Mouse (Mus musculus): Measurements from ENCODE around the gene Crls1.

Crls1 gene

DNA sequence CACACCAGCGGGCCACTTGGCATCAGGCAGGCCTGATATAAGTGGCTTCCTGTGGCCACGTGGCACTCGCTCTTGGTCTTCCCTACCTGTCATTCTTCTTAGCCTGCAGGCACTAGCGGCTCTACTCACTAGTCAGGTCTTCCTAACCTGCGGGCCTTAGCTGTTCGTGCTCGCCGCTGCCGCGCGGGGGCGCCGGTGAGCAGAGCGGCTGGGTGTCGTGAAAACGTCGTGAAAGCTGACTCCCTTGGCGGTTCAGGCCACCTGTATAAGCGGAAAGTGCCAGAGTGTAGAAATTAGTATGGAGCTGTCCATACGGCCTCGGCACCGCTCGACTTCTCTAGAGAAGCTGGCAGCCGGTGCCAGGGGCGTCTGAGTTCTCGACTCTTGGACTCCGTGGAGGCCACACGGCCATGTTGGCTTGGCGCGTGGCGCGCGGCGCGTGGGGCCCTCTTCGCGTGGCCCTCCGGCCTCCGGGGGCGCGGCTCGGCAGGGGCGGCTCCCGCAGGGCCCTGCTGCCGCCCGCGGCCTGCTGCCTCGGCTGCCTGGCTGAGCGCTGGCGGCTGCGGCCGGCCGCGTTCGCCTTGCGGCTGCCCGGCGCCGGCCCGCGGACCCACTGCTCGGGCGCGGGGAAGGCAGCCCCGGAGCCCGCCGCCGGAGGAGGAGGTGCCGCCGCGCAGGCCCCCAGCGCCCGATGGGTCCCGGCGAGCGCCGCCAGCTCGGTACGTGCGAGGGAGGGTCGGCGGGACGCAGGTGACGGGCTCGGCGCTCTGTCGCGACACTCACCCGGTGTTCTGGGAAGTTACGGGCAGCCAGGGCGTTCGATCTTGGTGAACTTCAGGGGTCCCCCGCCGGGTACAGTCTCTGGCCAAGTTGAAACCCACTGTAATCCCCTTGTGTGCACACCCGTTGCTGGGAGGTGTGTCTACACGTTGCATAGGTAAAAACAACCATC, at the start of gene Crls1:
TSS of gene Crls1 (plus strand) at position 260 of the 952 bp plus-strand sequence.
- peak; percentile 96 for DNase-seq

DNA sequence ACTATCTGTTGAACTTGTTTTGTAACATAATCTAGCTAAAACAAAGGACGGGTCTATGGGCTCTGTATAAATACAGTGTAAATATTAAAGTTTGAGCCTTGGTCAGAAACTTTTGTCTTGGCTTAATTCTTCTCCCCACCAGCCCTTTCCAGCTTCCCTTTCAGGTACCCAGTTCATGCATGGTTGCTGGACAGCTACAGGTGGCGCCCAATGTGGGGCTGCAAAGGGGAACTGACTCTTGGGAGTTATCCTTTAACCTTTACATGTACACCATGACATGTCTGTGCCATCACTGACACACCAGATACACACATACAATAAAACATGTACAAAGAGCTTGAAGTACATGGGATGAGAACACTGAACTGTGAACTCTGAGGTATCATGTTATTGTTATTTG, 43.5 kb upstream of the Crls1 start:
- DNase-seq: no peak

DNA sequence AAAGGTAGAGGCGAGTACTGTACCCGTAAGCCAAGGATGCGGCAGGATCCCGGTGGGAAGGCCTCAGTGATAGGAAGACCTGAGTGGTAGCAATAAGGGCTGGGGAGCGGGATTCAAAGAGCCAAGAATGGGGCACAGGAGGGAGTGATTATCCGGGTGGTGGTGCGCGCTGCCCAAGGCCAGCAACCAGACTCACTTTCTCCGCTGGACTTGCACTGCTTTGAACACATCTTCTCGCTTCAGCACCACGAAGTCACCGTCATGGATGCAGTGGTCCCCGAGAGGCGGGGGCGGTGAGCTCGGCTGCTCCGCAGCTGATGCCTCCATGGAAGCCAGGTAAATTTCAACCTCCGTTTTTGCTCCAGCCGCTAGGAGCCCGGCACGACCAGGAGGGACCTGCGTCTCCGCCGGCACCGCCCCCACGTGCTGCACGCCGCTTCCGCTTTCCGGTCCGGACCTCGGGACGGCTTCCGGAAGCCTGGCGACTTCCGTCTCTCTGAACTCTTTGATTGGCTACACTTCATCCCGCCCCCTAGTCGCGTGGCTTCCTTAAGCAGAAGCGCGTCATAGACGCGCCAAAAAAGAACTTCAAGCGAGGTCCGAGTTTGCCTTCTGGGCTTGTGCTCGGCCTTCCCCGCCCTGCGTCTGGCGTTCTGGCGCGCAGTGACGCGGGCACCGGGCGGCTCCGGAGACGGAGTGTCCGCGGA, 30.7 kb upstream of the Crls1 start, which contains the start of the genes Trmt6 and Mcm8:
TSS of gene Trmt6 (minus strand) at position 448 of the 707 bp plus-strand sequence.
TSS of gene Mcm8 (plus strand) at position 534 of the 707 bp plus-strand sequence.
- DNase-seq: peak; percentile 95

DNA sequence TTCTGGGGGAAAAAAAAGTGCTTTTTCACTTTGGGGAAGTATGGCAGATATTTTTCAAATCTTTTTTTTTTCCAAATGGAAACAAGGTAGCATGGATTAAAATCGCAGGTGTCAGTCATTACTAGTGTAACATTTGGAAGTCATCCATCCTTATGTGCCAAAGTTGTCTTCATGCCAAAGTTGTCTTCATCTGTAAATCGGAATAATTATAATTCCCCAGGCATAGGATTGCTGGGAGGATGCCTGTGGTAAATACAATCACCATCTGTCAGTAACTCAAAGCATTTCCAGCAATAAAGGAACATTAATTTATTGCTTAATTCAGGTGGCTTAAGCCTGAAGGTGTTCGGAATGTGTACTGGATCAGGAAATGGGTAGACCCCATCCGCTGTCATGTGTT, 5.4 kb upstream of the Crls1 start:
- DNase-seq: no peak

DNA sequence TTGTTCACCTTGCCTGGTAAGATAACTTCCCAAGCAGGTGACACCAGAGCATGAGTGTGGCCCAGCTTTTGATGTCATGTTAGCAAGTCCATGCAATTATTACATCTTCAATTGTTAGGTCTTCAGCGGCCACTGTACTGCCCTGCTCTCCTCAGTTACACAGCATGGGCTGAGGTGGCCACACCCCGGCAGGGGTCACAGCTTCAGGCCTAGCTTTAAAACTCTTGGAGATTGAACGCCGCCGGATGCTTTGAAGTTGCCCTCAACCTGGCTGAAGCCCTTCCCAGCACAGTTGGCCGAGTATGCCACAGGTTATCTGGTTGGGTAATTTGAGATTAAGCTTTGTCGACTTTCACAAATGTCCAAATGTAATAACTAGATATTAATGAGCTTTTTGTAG, 1.1 kb downstream of the Crls1 start:
- DNase-seq: no peak

DNA sequence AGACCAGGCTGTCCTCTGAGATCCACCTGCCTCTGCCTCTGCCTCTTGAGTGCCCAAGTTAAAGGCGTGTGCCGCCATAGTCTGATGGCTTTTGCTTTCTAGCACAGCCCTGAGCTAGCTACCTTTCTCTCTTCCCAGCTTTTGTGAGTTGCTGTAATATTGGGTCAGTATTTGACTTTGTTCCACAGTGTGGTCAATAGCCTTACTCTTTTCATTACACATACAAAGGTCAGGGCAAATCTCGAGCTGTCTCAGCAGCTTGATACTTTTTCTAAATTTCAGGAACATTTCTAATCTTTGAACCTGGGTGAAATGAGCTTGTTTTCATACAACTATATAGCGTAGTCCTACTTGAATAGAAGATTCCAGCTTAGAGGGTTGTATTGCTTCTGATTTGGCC, 1.9 kb downstream of the Crls1 start:
- DNase-seq: no peak

DNA sequence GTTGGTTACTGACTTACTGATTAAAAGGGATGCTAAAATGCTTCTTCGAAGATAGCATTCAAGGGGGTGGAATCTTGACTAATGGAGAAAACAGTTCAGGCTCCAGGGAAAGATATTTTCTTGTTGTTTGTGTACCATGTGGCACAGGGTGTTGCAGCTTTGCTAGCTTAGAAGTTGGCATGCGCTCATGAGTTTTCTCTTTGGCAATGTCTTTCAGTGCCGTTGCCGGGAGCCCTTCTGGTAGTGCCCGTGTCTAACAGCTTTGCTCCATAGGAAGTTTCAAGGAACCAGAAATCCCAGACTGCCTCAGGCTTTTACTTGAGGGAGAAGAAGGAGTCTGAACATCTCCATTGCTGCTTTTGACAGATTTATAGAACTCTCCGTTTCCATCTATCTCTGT, 2.7 kb downstream of the Crls1 start:
- no peak for DNase-seq

DNA sequence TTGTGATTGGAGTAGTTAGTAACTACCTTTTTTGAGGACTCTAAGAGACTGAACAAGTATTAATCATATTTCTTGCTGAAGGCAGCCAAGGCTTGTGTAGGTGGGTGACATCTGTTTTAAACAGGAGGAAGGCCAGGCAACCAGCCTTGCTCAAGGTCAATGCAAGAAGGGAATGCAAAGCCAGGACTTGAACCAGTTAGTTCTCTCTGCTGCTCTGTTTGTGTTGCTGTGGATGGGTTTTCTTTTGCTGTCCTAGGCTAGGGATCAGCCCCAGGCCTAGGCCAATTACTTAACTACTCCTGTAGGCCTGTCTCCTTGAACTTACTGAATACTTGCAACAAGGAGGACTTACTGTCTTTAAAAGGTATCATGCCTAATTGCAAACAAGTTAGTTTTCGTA, 6.6 kb downstream of the Crls1 start:
- no peak for DNase-seq

DNA sequence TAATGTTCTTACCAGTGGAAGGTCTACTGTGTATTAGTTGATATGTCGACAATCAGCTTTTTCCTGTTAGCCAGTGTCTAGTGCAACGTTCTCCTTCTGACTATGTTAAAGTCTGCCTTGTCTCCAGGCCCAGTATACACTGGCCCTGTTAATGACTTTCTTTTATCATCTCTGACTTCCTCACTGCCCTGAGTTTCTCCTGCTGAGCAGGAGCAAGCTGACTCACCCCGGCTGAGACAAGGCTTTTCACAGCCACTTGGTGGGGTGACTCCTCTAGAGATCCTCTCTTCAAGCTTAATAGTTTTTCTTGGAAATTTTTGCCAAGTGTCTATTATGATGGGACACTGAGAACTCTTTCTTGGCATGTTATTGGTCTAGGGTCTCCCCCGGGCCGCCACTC, 9.9 kb downstream of the Crls1 start:
- DNase-seq: no peak

DNA sequence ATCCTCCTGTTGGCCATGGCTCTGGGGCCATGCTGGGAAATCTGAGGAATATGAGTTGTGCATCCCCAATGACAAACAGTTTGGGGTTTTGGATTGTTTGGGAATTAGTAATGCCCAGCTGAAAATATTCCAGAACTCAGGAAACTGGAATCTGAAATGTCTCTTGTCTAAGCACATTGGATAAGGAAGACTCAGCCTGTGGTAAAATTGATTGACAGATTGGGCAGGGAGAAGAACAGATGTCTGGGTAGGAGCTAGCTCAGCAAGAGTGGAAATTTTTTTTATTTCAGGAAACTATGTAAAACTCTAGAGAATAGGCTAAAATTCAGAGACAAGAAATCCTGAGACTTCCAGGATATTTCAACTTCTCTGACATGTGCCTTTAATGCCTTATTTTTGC, 14.0 kb downstream of the Crls1 start:
- no peak for DNase-seq

DNA sequence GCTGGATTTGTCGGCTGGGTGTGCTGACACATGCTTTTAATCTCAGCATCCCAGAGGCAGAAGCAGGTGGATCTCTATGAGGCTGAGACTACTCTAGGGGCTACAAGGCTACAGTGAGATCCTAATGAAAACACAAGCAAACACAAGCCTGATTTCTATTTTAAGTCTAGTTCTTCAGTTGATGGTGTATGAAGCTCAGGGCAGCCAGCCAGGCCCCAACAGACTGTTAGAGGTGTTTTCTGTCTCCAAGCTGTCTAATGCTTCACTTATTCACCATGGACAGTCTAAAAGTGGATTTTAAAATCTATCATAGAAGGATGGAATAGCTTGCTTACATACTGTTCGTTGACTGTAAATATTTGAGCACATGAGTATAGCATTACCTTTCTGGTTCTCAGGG, 15.0 kb downstream of the Crls1 start:
- DNase-seq: no peak

DNA sequence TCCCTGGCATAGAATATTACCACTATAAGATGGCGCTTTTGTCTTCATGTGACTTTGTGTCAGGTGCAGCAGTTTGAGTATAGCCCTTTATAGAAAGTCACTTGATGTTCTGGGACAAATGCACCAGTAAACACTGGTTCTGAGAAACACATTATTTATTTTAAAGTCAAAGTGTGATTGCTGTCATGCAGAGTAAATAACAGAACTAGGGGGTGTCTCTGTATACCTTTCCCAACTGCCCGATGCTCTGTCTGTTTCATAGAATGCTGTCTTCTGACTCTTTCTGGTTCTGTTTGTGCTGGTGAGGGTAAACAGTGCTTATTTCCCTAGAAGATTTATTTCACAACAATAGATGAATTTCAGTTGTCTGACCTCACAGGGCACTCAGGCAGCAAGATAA, 16.9 kb downstream of the Crls1 start:
- DNase-seq: no peak

DNA sequence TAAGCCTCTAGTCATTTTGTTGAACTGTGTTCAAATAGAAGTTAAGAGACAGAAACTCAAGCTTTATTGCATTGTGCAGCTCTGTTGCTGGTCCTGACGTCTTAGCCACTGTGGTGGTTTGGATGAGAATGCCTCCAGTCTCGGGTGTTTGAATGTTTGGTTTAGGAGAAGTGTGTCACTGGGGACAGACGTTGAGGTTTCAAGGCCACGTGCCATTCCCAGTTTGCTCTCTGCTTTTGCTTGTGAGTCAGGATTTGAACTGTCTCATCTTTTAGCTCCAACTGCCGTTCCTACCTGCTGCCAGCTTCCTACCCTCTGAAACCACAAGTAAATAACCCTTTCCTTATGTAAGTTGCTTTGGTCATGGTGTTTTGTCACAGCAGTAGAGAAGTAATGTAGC, 21.1 kb downstream of the Crls1 start:
- DNase-seq: no peak

DNA sequence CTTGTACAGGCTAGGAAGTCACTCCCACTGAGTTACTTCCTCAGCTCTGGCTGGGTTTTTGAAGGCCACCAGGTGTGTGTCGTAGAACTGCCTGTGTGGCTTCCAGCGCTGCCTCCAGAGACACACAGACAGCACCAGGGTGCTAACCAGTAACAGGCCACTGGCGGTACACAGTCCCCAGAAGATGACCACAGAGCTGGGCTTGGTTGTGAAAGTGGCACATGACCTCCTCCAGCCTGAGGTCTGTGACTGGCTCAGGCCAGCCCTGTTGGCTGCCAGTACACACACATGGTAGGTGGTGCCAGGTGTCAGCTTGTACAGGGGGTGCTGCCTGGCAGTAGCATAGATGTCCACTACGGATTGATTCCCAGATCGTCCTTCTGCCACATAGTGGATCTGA, 23.2 kb downstream of the Crls1 start:
- no peak for DNase-seq

DNA sequence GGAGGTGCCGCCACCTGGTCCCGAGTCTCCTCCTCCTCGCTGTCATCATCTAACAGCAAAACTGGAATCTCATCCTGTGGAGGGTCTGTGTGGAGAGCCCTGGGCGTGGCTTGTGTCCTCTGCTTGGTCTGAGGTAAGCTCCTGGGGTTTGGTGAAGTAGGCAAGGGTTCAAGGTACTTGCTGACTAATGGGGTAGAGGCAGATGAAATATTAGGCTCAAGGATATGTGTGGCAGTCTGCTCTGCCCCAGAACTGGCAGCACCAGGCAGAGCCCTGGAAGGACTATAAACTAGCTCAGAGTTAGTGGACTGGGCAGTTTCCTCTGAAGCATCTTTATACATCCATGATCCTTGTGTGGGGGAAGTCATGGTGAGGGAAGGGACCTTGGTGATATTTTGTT, 23.8 kb downstream of the Crls1 start:
- DNase-seq: no peak

DNA sequence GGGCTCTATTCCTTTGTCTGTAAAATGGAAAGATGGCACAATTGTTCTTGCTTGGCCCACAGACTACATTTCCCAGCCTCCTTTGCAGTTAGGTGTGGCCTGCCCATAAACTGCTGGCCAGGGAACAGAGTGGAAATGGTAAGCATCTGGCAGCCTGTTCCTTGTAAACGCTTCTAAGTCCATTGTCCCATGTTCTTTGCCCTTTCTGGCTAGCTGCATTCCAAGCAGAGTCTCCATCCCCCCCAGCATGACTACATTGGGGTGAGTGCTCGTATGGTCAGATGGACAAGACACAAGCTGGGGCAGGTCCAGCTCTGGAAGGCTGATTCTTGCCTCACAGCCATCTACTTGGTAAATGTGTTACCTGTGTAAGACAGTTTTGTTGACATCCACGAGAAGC, 25.2 kb downstream of the Crls1 start:
- peak; percentile 81 for DNase-seq

DNA sequence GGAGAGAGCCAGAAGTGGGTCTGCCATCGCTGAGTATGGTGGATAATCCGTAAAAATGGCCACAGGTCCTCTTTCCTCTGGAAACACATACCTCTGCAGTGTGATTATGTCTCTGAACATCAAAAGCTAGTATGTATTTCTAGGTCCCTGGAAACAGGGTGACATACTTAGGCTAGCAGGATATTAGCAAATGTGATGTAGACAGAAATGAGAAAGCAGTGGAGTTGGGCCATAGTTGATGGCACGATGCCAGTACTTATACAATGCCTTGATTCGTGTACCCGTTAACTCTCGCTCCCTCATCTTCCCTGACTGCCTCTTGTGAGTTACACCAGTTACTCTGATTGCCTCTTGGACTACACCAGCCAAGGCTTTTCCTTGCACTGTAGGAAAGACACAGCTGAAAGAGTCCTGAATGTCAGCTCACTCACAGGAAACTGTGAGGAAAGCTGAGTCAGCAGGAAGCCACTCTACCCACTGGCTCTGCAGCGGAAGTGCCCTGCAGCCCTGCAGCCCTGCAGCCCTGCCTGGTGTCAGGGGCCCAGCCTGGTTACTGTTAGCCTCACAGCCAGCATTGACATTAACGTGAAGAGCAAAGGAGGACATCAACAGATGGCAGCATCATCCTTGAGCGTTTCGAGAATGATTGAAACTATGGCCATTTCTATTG, 27.3 kb downstream of the Crls1 start:
- DNase-seq: no peak

DNA sequence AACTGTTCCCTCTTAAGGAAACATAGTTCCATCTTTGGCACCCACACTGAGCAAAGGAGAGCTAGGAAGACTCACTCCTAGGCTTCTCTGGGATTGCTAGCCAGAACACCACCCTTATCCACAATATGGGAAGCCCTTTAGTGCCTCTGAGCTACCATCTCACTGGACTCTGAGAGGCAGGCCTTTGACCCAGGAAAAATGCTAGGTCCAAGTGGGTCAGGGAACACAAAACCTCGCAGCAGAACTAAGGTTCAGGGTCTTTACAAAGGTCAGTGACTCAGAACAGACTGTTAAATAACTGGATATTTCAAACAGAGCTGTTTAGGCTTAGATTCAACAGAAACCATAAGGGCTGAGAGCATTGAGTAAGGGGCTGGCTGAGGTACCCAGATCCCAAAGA, 30.5 kb downstream of the Crls1 start:
- no peak for DNase-seq

DNA sequence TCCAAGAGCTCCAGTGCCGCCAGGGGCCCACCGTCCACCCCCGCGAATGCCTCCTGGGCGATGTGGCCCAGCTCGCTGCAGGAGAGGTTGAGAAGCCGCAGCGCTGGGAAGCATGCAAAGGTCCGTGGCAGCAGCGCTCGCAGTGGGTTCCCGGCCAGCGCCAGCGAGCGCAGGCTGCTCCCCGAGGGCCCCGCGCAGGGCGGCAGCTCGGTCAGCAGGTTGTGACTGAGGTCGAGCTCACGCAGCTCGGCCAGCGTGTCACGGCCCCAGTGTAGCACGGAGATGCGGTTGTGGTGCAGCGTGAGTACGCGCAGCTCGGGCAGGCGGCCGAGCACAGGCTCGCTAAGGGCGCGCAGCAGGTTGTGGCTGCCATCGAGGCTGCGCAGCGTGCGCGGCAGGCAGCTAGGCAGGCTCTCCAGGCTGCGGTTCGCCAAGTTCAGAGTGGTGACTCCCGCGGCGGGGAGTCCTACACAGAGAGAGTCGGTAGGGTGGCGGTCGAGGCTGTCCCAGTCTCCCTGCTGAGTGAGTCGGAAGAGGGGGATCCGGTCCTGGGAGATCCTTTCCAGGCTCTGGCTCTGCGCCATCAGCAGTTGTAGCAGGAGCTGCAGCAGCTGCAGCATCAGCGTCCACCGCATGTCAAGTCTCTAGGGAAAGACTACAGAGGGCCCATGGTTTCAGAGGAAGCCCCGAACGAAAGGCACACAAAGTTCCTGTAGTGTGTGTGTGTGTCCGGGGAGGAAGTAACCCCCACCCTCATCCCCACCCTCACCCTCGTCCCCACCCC, 33.0 kb downstream of the Crls1 start:
- peak; percentile 50 for DNase-seq

DNA sequence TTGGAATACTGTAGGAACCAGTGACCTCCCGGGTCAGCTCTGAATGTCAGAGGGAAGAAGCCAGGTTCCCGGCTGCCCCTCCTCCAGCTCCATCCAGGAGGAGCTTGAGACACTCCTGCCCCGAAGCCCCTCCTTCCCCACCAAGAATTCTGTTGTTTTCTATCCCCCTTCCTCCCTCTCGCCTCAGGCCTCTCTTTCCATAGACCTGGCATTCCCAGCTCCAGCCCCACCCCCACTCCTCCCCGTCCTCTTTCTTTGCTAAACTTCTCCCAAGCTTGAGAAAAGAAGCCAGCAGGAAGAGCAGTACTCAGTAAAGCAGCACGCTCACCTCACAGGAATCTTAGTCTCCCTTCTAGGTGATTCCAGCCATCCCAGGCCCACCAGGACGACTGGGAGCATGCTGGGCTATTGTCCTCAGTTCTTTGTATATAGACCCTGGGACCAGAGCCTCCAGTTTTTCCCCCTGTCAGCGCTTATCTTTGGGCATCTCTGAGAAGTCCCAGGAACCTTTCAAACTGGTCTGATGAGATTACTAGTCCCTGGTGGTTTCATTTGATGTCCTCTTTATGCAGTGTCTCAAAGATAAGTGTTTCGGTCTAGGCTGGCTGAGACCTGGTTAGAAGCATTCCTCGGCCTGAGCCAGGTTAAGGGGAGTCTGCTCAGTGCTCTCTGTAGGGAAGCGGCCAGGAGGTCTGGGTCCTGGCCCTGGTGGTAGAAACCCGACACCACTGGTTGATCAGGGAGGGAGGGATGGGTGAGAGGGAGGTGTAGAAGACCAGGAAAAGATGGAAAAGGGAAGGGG, 34.6 kb downstream of the Crls1 start, which contains the start of gene Lrrn4:
TSS of gene Lrrn4 (minus strand) at position 48 of the 802 bp plus-strand sequence.
- no peak for DNase-seq

DNA sequence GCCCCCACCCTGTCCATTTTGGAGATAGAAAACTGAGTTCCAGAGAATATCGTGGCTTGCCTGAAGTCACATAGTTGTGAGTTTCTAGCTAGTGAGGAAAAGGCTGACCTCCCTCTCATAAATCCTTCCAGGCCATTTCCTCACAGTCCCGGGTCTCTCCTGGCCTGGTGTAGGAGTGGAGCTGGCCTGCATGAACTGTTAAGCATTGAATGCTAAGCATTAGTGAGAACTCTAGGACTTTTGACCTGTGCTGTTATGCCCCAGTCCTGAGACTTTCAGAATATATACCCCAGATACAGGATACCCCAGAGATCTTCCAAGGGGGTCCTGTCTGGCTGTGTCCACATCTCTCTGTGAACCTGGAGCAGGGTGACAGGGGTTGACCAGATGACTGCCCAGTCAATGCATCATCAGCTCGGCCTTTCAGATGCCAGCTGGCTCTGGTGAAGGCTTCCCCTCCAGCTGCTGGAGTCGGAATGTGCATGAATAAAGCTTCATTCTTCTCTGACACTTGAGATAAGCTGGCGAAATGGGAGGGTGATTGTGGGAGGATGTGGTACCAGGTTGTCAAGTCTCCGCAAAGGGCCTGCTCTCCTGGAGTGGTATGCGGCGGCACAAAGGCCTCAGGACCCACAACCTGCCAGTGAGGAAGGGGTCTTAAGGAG, 38.0 kb downstream of the Crls1 start:
- DNase-seq: no peak

Measured in kidney, postnatal 14 days (tissue).